Mouse (Mus musculus): ENCODE results near the gene Tmtc4.

DNA sequence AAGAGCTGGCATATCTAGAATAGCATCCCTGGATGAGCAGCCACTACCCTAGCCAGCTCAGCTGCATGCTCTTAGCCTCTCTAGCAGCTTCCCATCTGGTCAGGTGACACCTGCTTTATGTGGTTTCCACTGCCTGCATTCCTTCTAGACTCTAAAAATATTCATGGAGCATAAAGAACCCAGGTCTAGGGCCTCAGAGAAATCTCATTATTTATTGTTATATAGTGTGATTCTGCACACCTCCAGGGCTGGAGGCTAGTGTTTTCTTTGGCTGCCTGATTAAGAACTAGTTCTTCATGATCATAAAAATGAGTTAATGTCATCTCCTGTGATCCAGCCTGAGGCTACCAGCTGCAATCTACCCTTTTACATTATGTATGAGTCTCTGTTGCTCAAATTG is 39.1 kb upstream of the Tmtc4 start:
- no peak for TF ChIP-seq POLR2A (IDR thresholded peaks at IDR 0.05; ENCODE audit: low read depth, low read length)
- TF ChIP-seq CTCF (IDR thresholded peaks at IDR 0.05; ENCODE audit: extremely low read depth, insufficient read depth, insufficient read length, insufficient replicate concordance): no peak
